Mouse (Mus musculus) neural tube, embryonic 10.5 days (tissue): ENCODE results near the gene Lhfp.
"Not testable (repeated sequence)": the region's sequence is repeated elsewhere in the genome, so short reads cannot be mapped to it uniquely, and the experiment has no call there.

Experiments
- DNase-seq: peaks from one replicate; pipeline ENCODE4 v3.0.0-alpha.2; 2017; ENCODE audit warnings: low spot score; ENCODE audit errors: extremely low spot score

Gene Lhfp

GRCm38 (mm10) chr3:53210691-53211526 is 169.6 kb downstream of the Lhfp start:
- no peak for DNase-seq

GRCm38 (mm10) chr3:53212599-53212998 is 171.3 kb downstream of the Lhfp start:
- no peak for DNase-seq

GRCm38 (mm10) chr3:53213346-53213745 is 172.0 kb downstream of the Lhfp start:
- no peak for DNase-seq

GRCm38 (mm10) chr3:53213746-53214271 is 172.5 kb downstream of the Lhfp start:
- no peak for DNase-seq

GRCm38 (mm10) chr3:53214386-53214785 is 173.1 kb downstream of the Lhfp start:
- DNase-seq: no peak

GRCm38 (mm10) chr3:53217697-53218096 is 176.4 kb downstream of the Lhfp start:
- DNase-seq: no peak

GRCm38 (mm10) chr3:53221531-53222272 is 180.4 kb downstream of the Lhfp start:
- DNase-seq: no peak

- no peak for DNase-seq
Measured at GRCm38 (mm10) chr3:53224141-53224540, 182.8 kb downstream of the Lhfp start.

- no peak for DNase-seq
Measured at GRCm38 (mm10) chr3:53225774-53226173, 184.4 kb downstream of the Lhfp start.

GRCm38 (mm10) chr3:53226223-53226622 is 184.9 kb downstream of the Lhfp start:
- no peak for DNase-seq

GRCm38 (mm10) chr3:53227866-53228265 is 186.5 kb downstream of the Lhfp start:
- no peak for DNase-seq

- DNase-seq: no peak
Measured at GRCm38 (mm10) chr3:53230562-53230961, 189.2 kb downstream of the Lhfp start.

- DNase-seq: no peak
Measured at GRCm38 (mm10) chr3:53231112-53231511, 189.8 kb downstream of the Lhfp start.

GRCm38 (mm10) chr3:53232411-53232810 is 191.1 kb downstream of the Lhfp start:
- DNase-seq: not testable (repeated sequence)

- no peak for DNase-seq
Measured at GRCm38 (mm10) chr3:53234689-53235088, 193.4 kb downstream of the Lhfp start.

GRCm38 (mm10) chr3:53236471-53236870 is 195.1 kb downstream of the Lhfp start:
- DNase-seq: no peak

GRCm38 (mm10) chr3:53240150-53240549 is 198.8 kb downstream of the Lhfp start:
- DNase-seq: no peak

- no peak for DNase-seq
Measured at GRCm38 (mm10) chr3:53245571-53246208, 204.4 kb downstream of the Lhfp start.

GRCm38 (mm10) chr3:53247102-53247501 is 205.8 kb downstream of the Lhfp start:
- DNase-seq: peak; percentile 51

- no peak for DNase-seq
Measured at GRCm38 (mm10) chr3:53248158-53248874, 207.0 kb downstream of the Lhfp start.

GRCm38 (mm10) chr3:53252556-53252955 is 211.2 kb downstream of the Lhfp start:
- DNase-seq: no peak
